Mouse (Mus musculus) brown adipose tissue, adult 24 weeks (tissue): Measurements from ENCODE around the gene Olfr1205. TPM values are rescaled to one million over a fixed set of nuclear protein-coding genes. Genes with fewer than 3 reads are reported as not detected.

Source experiments
- H3K27ac ChIP-seq: fragments of 200-500 bp; replicated peaks from 2 replicates; pipeline ENCODE4 v1.5.1; 2012; ENCODE audit warnings: low read depth, mild to moderate bottlenecking, low read length
- H3K4me1 ChIP-seq: fragments of 200-500 bp; 2 replicates; pipeline ENCODE4 v1.6.1; 2012; ENCODE audit warnings: low read length, mixed read lengths; ENCODE audit not compliant: control insufficient read depth, insufficient read depth, insufficient read length
- H3K4me3 ChIP-seq: fragments of 200-500 bp; 2 replicates; pipeline ENCODE4 v1.5.1; 2012; ENCODE audit warnings: low read depth, mild to moderate bottlenecking, low read length, moderate library complexity; ENCODE audit not compliant: insufficient read depth
- polyA plus RNA-seq: library from polyadenylated mRNA; stranded (reverse); fragments of >200 nt; gene quantifications from 2 replicates; pipeline ENCODE4 v1.2.4, GENCODE M21; 2012; ENCODE audit not compliant: missing spikeins, insufficient read depth, insufficient read length

Gene Olfr1205
- polyA plus RNA-seq = not detected in 2 replicates

DNA sequence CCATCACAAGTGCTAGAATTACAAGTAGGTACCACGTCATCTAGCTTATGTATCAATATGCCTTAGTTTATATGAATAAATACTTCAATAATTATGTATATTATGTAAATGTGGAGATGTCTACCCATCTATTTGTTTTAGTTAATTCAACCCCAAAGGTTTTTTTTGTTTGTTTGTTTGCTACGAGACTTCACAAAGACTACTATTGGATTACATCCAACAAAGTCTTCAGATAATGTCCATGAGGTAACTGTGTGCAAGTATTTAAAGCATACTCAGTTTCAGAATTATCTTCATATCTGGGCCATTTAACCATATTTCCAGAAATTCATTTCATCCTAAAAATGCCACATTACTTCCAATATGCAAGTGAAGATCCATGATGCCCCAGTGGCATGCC, at the start of gene Olfr1205:
Olfr1205 (plus strand) TSS at position 301 of the 400 bp plus-strand sequence.
- Histone ChIP-seq H3K27ac (no peak within 1 kb of the TSS), H3K4me1 (no peaks in the 10 kb centered on the region), H3K4me3 (no peak within 1 kb of the TSS)

DNA sequence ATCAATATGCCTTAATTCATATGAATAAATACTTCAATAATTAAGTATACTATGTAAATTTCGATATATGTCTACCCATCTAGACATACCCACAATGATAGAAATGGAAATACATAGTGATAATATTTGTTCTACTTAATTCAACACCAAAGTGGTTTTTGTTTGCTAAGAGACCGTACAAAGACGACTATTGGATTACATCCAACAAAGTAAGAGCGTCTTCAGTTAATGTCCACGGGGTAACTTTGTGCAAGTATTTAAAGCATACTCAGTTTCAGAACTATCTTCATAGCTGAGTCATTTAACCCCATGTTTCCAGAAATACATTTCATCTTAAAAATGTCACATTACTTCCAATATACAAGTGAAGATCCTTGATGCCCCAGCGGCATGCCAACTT, 36.8 kb upstream of the Olfr1205 start, which contains the start of gene Olfr1201:
Olfr1201 (plus strand) TSS at position 301 of the 400 bp plus-strand sequence.
- Histone ChIP-seq H3K4me3 (no peak within 1 kb of the TSS), H3K27ac (no peak within 1 kb of the TSS), H3K4me1 (no peaks in the 10 kb centered on the region)

DNA sequence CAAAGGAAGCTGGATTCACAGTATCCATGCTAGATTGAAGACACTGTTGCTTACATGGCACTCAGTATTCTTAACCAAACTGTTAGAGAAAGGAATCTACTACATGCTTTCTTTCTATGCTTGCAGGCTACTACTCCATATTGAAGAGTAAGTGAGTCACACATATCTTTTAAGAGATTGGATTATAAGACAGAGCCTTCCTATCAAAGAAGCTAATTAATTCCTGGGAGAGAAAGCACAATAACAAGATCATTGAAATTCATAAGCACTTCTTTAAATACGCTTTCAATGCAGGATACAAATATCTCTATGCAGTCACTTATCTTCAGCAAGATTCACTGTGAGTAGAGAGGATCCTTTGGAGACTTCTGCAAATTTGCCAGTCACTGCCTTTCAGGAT, 15.3 kb upstream of the Olfr1205 start, which contains the start of gene Olfr1202:
Olfr1202 (plus strand) TSS at position 301 of the 400 bp plus-strand sequence.
- Histone ChIP-seq H3K4me1 (no peaks in the 10 kb centered on the region), H3K4me3 (no peak within 1 kb of the TSS), H3K27ac (no peak within 1 kb of the TSS)

DNA sequence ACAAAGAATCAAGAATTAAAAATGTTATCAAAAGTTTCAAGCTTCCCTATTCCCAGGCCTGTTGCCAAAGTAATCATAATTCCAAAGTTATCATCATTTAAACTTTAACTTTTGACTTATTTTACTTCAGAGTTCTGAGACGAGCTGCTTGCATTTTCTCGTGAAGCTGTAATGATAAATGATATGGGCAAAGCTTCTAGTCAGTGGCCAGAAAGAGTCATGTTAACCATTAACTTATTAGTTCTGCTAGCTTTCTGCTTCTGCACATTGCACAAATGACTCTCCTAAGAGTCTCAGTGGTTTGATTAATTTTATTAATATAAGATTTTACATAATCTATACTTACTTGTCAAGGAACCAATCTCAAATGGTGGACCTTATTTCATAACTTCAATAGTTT, 8.9 kb downstream of the Olfr1205 start:
- no peak overlapping the region for H3K4me3 ChIP-seq
- no peak overlapping the region for H3K27ac ChIP-seq
- H3K4me1 ChIP-seq = no peaks in the 10 kb centered on the region

DNA sequence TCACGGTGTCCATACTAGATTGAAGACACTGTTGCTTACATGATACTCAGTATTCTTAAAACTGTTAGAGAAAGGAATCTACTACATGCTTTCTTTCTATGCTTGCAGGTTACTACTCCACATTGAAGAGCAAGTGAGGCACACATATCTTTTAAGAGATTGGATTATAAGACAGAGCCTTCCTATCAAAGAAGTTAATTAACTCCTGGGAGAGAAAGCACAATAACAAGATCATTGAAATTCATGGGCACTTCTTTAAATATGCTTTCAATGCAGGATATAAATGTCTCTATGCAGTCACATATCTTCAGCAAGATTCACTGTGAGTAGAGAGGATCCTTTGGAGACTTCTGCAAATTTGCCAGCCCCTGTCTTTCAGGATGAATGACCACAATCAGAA, 19.5 kb downstream of the Olfr1205 start, which contains the start of gene Olfr1204:
Olfr1204 (plus strand) TSS at position 301 of the 400 bp plus-strand sequence.
- no peak within 1 kb of the TSS for H3K27ac ChIP-seq
- no peaks in the 10 kb centered on the region for H3K4me1 ChIP-seq
- H3K4me3 ChIP-seq = no peak within 1 kb of the TSS

DNA sequence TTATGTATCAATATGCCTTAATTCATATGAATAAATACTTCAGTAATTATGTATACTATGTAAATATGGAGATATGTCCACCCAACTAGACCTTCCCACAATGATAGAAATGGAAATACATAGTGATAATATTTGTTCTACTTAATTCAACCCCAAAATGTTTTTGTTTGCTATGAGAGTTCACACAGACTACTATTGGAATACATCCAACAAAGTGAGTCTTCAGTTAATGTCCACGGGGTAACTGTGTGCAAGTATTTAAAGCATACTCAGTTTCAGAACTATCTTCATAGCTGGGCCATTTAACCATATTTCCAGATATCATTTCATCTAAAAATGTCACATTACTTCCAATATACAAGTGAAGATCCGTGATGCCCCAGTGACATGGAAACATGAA, 33.4 kb downstream of the Olfr1205 start, which contains the start of gene Olfr1206:
Olfr1206 (plus strand) TSS at position 301 of the 400 bp plus-strand sequence.
- no peak within 1 kb of the TSS for H3K4me3 ChIP-seq
- no peaks in the 10 kb centered on the region for H3K4me1 ChIP-seq
- no peak within 1 kb of the TSS for H3K27ac ChIP-seq

Other genes starting within 250 kb of the Olfr1205 start
- not detected in 2 replicates for gene Olfr1189, start 243.3 kb upstream of the Olfr1205 start, polyA plus RNA-seq
- gene Olfr1191-ps1, start 189.2 kb upstream of the Olfr1205 start, polyA plus RNA-seq = not detected in 2 replicates
- not detected in 2 replicates for gene Olfr1192-ps1, start 181.2 kb upstream of the Olfr1205 start, polyA plus RNA-seq
- gene Olfr1193, start 154.1 kb upstream of the Olfr1205 start, polyA plus RNA-seq = not detected in 2 replicates
- not detected in 2 replicates for gene Olfr1195, start 140.6 kb upstream of the Olfr1205 start, polyA plus RNA-seq
- not detected in 2 replicates for gene Olfr1196, start 125.1 kb upstream of the Olfr1205 start, polyA plus RNA-seq
- gene Olfr1197, start 97.4 kb upstream of the Olfr1205 start, polyA plus RNA-seq = not detected in 2 replicates
- not detected in 2 replicates for gene Olfr1198, start 78.4 kb upstream of the Olfr1205 start, polyA plus RNA-seq
- not detected in 2 replicates for gene Olfr1199, start 69.3 kb upstream of the Olfr1205 start, polyA plus RNA-seq
- not detected in 2 replicates for gene Olfr1200, start 59.2 kb upstream of the Olfr1205 start, polyA plus RNA-seq
- not detected in 2 replicates for gene Olfr1201, start 36.7 kb upstream of the Olfr1205 start, polyA plus RNA-seq
- not detected in 2 replicates for gene Olfr1202, start 15.2 kb upstream of the Olfr1205 start, polyA plus RNA-seq
- gene Olfr1204, start 19.6 kb downstream of the Olfr1205 start, polyA plus RNA-seq = not detected in 2 replicates
- gene Olfr1206, start 33.5 kb downstream of the Olfr1205 start, polyA plus RNA-seq = not detected in 2 replicates
- gene Olfr1208, start 72.6 kb downstream of the Olfr1205 start, polyA plus RNA-seq = not detected in 2 replicates
- gene Olfr1209, start 85.4 kb downstream of the Olfr1205 start, polyA plus RNA-seq = not detected in 2 replicates
- gene Olfr1211, start 108.4 kb downstream of the Olfr1205 start, polyA plus RNA-seq = not detected in 2 replicates
- gene Olfr1212, start 124.2 kb downstream of the Olfr1205 start, polyA plus RNA-seq = not detected in 2 replicates
- gene Gm13762, start 150.5 kb downstream of the Olfr1205 start, polyA plus RNA-seq = not detected in 2 replicates
- gene Olfr1214, start 162.9 kb downstream of the Olfr1205 start, polyA plus RNA-seq = not detected in 2 replicates
- gene Olfr1215, start 177.2 kb downstream of the Olfr1205 start, polyA plus RNA-seq = not detected in 2 replicates
- not detected in 2 replicates for gene Olfr1216, start 188.6 kb downstream of the Olfr1205 start, polyA plus RNA-seq
- gene Olfr1217, start 202.3 kb downstream of the Olfr1205 start, polyA plus RNA-seq = not detected in 2 replicates
- not detected in 2 replicates for gene Olfr1218, start 231.4 kb downstream of the Olfr1205 start, polyA plus RNA-seq